Mouse (Mus musculus): ENCODE results near the gene Olfr281.
"Not testable (repeated sequence)": the region's sequence is repeated elsewhere in the genome, so short reads cannot be mapped to it uniquely, and the experiment has no call there.

Olfr281 gene

DNA sequence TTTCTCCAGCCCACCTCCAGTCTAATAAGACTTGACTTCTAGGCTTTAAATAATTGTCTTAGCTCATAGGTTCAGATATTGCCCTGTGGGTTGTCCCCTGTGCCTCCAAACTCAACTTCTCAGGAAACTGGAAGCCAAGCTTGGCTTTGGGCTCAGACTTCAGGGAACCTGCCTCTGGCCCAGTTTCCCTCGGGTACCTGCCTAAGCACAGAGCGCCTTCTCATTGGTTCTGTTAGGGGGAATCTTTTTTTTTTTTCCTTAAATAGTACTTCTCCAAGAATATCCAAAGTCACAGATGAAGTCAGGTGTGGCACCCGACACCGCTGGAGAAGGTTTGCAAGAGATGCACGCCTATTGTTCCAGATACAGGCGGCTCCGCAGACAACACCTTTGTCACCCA, at the start of gene Olfr281:
Gene Olfr281, plus strand, starts transcription at position 301 of the 400 bp plus-strand sequence.
- DNase-seq (ENCODE audit: low spot score): no peak

DNA sequence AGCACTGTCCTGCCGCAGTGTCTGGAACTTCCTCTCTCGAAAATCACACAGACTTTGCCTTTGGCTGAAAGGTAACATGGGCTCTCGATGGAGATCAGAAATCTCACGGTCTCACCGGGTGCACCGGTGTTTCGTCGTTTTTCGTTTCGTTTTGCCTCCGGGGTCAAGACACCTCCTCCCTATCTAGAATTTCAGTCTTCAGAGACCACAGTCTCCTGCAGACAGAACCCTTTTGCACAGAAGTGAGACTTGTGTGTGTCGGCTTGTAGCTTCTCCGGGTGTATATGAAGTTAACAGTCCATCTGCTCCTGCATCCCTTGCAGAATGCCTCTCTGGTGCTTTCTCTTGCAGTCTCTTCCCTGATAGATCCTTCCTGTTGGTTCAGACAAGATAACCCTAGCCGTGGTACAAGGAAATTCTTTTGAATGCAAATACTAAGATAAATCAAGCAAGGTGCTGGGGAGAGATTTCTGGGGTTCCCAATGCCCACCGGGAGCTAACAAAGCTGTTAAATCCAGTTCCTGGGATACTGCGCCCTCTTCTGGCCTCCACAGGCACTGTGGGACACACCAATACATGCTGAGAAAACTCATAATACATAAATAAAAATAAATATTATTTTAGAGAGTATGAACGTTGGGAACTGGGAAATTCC, 43.9 kb upstream of the Olfr281 start:
- no peak for DNase-seq (ENCODE audit: low spot score)

- no peak for DNase-seq (ENCODE audit: low spot score)
These were observed 42.8 kb upstream of the Olfr281 start for GRCm38 (mm10) chr15:98409635-98410034.

- DNase-seq (ENCODE audit: low spot score): no peak
These were observed 42.1 kb upstream of the Olfr281 start for GRCm38 (mm10) chr15:98410249-98410648.

DNA sequence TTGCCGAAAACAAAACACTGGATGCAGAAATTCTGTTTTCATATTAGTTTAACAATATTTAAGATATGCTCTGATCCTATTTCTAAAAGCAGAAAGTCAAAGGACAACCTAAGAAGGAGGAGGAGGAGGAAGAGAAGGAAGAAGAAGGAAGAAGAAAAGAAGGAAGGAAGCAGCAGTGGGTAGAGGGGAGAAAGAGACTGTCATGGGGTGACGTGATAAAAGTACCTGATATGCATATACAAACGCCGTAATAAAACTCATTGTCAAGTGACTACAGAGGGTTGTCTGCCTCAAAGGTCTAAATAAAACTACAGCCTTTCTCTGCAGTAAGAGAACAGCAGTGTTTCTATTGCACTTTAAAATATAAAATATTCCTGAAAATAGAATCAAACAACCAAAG, 36.4 kb upstream of the Olfr281 start:
- DNase-seq (ENCODE audit: low spot score): no peak

- DNase-seq (ENCODE audit: low spot score): not testable (repeated sequence)
These were observed 35.6 kb upstream of the Olfr281 start for GRCm38 (mm10) chr15:98416802-98417201.

- DNase-seq (ENCODE audit: low spot score): not testable (repeated sequence)
These were observed 35.1 kb upstream of the Olfr281 start for GRCm38 (mm10) chr15:98417285-98417684.

DNA sequence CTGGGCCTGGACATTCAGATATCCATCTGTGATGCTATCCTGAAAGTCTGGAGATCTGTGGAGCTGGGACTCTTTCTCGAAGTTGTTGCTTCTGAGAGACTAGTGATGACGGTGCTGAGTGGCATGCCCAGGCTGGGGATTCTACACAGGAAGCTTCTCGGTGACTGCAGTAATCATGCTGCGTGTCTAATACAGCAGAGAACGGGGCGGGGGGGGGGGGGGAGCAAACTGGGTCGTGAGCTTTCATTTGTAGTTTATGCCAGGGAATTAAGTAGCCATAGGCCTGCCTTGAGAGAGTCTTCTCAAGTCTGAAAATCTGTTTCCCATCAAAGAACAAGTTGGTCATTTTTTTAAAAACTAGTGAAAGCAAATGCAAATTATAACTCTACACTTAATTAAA, 34.3 kb upstream of the Olfr281 start:
- DNase-seq (ENCODE audit: low spot score): no peak

GRCm38 (mm10) chr15:98420897-98421296, 31.5 kb upstream of the Olfr281 start:
- no peak for DNase-seq (ENCODE audit: low spot score)

GRCm38 (mm10) chr15:98424326-98424725, 28.1 kb upstream of the Olfr281 start:
- no peak for DNase-seq (ENCODE audit: low spot score)

GRCm38 (mm10) chr15:98424753-98425152, 27.6 kb upstream of the Olfr281 start:
- DNase-seq (ENCODE audit: low spot score): no peak

- DNase-seq (ENCODE audit: low spot score): no peak
These were observed 27.2 kb upstream of the Olfr281 start for GRCm38 (mm10) chr15:98425188-98425587.

DNA sequence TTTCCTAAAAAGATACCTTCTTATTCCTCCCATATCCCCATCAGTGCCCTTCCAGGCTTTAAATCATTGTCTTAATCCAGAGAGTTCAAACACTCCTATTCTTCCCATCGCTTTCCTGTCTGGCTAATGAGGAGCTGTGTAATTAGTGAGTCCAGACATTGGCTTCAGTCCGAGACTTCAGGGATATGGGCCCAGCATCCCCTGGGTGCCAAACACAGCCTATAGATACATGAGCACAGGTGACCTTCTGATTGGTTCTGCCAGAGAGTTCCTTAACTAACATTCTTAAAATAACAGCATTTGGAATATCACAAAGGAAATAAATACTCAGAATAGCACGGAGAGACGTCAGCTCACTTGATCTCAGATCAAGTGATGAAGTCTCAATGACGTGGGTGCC, 21.5 kb upstream of the Olfr281 start, which contains the start of gene Olfr282:
Gene Olfr282, plus strand, starts transcription at position 301 of the 400 bp plus-strand sequence.
- DNase-seq (ENCODE audit: low spot score): not testable (repeated sequence)

DNA sequence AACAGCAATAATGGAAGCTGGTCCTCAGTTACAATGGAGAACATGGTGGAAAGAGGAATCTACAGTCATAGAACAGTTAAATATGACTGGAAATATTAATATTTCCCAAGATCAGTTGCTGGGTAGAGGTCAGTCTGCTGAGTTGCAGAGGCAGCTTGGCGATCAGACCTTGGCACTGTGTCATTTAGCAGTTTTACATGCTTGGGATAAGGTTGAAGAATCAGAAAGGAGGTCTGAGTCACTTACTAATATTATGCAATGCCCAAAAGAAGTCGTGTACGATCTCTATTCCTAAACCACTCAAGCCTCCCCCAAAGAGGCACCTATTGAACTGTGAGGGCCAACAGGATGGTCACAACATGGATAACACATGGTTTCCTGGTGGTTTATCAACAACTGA, 7.8 kb upstream of the Olfr281 start:
- no peak for DNase-seq (ENCODE audit: low spot score)

GRCm38 (mm10) chr15:98448521-98448920, 3.9 kb upstream of the Olfr281 start:
- DNase-seq (ENCODE audit: low spot score): peak; percentile 80

GRCm38 (mm10) chr15:98469596-98469995, 17.2 kb downstream of the Olfr281 start, which contains the start of gene OR5BS1P:
OR5BS1P (plus strand) TSS chr15:98469896.
- no peak for DNase-seq (ENCODE audit: low spot score)

DNA sequence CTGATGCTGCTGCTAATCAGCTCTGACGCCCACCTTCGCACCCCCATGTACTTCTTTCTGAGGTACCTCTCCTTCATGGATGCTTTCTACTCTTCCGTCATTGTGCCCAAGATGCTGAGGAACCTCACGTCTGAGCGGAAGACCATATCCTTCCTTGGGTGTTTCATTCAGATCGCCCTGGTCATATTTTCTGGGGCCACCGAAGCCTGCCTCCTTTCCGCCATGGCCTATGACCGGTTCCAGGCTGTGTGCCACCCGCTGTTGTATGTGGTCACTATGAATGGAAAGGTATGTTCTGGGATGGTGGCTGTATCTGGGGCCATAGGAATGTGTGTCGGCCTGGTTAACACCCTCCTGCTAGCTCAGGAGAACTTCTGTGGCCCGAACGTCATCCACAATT, 19.2 kb downstream of the Olfr281 start:
- no peak for DNase-seq (ENCODE audit: low spot score)

DNA sequence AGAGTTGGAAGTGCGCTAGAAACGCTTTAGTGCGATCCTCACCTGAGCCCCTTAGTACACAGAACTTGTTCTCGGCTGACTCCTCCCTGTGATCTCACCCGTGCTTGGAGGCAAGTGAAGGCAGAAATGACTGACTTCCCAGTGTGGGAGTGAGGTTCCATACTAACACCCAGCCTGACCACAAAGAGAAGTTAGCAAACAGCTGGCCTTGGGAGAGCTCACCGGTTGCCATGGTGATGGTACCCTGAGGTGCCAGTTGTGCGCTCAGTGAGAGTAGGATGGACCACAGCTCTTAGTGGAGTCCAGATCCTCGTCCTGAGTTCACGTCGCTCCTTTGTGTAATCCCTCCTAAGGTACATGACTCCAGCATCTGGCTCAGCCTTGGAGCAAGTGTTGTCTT, 22.6 kb downstream of the Olfr281 start:
- DNase-seq (ENCODE audit: low spot score): no peak

DNA sequence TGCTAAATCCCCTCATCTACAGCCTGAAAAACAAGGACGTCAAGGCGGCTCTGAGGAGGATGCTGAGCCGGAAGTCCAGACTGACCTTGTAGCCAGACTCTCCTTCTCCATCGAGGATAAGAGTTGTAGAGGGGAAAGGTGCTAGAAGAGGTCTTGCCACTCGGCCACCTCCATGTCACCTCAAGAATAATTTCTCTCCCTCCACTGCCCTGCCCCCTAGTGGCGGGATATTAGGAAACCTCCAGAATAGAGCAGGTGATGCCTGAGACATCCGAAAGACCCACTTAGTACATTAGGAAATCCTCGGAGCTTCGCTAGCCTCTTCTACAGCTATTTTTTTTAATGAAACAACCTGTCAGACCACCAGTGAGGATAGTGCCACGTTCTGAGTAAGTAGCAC, 23.0 kb downstream of the Olfr281 start:
- no peak for DNase-seq (ENCODE audit: low spot score)

GRCm38 (mm10) chr15:98476281-98476680, 23.9 kb downstream of the Olfr281 start:
- DNase-seq (ENCODE audit: low spot score): no peak

- no peak for DNase-seq (ENCODE audit: low spot score)
These were observed 27.2 kb downstream of the Olfr281 start for GRCm38 (mm10) chr15:98479568-98480102.

DNA sequence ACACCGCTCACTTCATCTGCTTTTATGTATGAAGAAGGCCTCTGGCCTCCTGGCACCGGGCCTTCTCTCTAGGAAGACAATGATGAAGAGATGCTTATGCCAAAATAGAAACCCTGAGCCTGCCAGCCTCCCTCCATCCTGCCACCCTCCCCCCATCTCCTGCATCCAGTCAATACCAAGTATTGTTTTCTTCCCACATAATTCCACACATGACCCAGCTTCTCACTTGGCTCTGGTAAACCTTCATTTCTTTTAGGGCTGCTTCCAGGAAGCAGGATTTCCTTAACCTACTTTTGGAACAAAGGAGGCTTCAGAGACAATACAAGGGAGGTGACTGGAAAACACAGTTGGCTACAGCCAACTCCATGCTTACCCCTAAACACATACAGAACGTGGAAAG, 30.3 kb downstream of the Olfr281 start, which contains the start of gene Lalba:
Gene Lalba, minus strand, starts transcription at position 21 of the 400 bp plus-strand sequence.
- DNase-seq (ENCODE audit: low spot score): no peak
